Mouse (Mus musculus): Measurements from ENCODE around the gene Sarnp.

The Sarnp gene

GRCm38 (mm10) chr10:128890383-128891295 is 73.5 kb downstream of the Sarnp start:
- DNase-seq (ENCODE audit: low read depth, low spot score): no peak

GRCm38 (mm10) chr10:128891296-128892094 is 74.4 kb downstream of the Sarnp start, which contains the start of gene Gdf11:
TSS of gene Gdf11 (minus strand) at chr10:128891718.
- DNase-seq (ENCODE audit: low read depth, low spot score): no peak

- no peak for DNase-seq (ENCODE audit: low read depth, low spot score)
Measured at GRCm38 (mm10) chr10:128892246-128892645, 75.1 kb downstream of the Sarnp start.

GRCm38 (mm10) chr10:128895437-128895836 is 78.3 kb downstream of the Sarnp start:
- DNase-seq (ENCODE audit: low read depth, low spot score): peak; percentile 83

GRCm38 (mm10) chr10:128895952-128896693 is 79.0 kb downstream of the Sarnp start:
- DNase-seq (ENCODE audit: low read depth, low spot score): no peak

GRCm38 (mm10) chr10:128896807-128897206 is 79.7 kb downstream of the Sarnp start:
- no peak for DNase-seq (ENCODE audit: low read depth, low spot score)

- no peak for DNase-seq (ENCODE audit: low read depth, low spot score)
Measured at GRCm38 (mm10) chr10:128897501-128897900, 80.4 kb downstream of the Sarnp start.

- DNase-seq (ENCODE audit: low read depth, low spot score): no peak
Measured at GRCm38 (mm10) chr10:128899759-128900490, 82.8 kb downstream of the Sarnp start.

- no peak for DNase-seq (ENCODE audit: low read depth, low spot score)
Measured at GRCm38 (mm10) chr10:128900698-128901097, 83.6 kb downstream of the Sarnp start, which contains the start of gene Cd63. TSS of gene Cd63 (plus strand) at chr10:128900989.

GRCm38 (mm10) chr10:128901409-128901808 is 84.3 kb downstream of the Sarnp start:
- no peak for DNase-seq (ENCODE audit: low read depth, low spot score)

GRCm38 (mm10) chr10:128902409-128902988 is 85.4 kb downstream of the Sarnp start:
- no peak for DNase-seq (ENCODE audit: low read depth, low spot score)

GRCm38 (mm10) chr10:128904812-128905211 is 87.7 kb downstream of the Sarnp start:
- DNase-seq (ENCODE audit: low read depth, low spot score): no peak

- no peak for DNase-seq (ENCODE audit: low read depth, low spot score)
Measured at GRCm38 (mm10) chr10:128908778-128909448, 91.8 kb downstream of the Sarnp start.

- peak; percentile 77 for DNase-seq (ENCODE audit: low read depth, low spot score)
Measured at GRCm38 (mm10) chr10:128909567-128910028, 92.5 kb downstream of the Sarnp start.

GRCm38 (mm10) chr10:128910066-128910841 is 93.1 kb downstream of the Sarnp start:
- DNase-seq (ENCODE audit: low read depth, low spot score): no peak

GRCm38 (mm10) chr10:128911430-128911829 is 94.3 kb downstream of the Sarnp start:
- DNase-seq (ENCODE audit: low read depth, low spot score): no peak

GRCm38 (mm10) chr10:128912268-128912667 is 95.1 kb downstream of the Sarnp start:
- DNase-seq (ENCODE audit: low read depth, low spot score): no peak

GRCm38 (mm10) chr10:128912791-128913190 is 95.7 kb downstream of the Sarnp start:
- DNase-seq (ENCODE audit: low read depth, low spot score): no peak

- peak; percentile 85 for DNase-seq (ENCODE audit: low read depth, low spot score)
Measured at GRCm38 (mm10) chr10:128913219-128913618, 96.1 kb downstream of the Sarnp start.

Data from retina, postnatal 7 days (tissue).